Mouse (Mus musculus): Measurements from ENCODE around the gene Rac2.

The Rac2 gene

DNA sequence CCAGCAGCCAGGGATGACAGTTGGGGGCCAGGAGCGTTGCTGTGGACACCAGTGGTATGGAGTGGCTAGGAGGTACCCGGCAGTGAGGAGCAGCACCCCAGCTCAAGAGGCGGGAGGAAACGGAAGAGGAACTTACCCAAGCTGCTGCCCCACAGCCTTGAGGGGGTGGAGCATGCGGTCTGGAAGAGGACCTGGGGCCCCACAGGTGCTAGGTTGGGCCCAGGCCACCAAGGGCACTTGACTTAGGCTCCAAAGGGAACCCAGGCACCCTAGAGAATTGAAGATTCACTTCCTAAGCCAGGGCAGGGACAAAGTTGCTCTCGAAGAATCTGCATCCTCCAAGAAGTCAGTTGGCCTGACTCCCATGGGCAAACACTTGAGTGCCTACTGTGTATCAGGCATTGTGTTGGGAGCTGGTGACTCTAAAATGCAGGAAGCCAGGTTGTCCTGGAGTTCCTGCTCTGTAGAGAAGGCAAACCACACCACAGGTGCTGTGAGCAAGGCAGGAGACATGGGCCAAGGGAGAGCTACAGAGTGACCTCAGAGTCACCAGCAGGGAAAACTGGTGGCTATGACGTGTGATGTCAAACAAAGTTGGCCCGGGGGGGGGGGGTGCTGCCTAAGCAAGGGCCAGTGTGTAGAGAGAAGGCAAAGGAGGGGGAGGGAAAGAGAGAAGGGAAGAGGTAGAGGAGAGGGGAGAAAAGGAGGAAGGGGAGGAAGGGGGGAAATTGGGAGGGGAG lies at the start of gene Rac2:
TSS of gene Rac2 (minus strand) at position 126 of the 740 bp plus-strand sequence.
- in situ Hi-C loops (cut with MboI, MseI): no loop called here

DNA sequence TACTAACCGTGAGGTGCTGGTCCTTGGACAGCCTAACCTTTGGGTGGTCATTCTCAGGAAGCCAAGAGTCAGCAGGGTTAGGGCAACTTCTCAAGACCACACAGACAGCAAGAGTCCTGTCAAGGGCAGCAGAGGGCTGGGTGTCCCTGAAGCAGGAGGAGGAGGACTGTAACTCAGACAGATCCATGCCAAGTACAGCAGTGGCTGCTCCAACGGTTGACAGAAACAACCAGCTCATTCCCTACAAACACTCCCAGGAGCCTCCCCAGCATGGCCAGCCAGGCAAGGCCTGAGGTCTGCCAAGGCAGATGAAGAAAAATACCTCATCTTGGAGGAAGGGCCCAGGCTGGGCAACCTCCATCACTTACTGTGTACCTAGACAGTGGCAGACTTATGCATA lies 44.4 kb upstream of the Rac2 start:
- in situ Hi-C loops (cut with MboI, MseI): no loop called here

DNA sequence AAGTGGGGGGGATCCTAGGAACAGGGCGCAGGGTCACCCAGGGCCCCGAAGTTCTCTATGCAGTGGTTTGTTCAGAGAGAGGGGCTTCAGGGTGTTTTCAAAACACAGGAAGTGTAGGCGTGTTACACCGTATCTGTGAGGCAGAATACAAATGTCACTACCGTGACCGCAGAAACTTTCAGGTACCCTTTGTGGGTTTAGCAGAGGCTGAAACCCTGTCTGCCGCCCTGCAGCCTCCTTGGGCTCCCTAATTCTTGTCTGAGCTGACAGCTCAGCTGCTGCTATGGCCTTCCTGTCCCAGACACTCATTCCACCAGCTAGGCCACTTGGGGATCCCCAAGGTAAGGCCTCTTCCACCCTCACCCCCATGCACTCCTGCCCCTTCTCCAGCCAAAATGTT lies 42.0 kb upstream of the Rac2 start:
- in situ Hi-C loops (cut with MboI, MseI): no loop called here

DNA sequence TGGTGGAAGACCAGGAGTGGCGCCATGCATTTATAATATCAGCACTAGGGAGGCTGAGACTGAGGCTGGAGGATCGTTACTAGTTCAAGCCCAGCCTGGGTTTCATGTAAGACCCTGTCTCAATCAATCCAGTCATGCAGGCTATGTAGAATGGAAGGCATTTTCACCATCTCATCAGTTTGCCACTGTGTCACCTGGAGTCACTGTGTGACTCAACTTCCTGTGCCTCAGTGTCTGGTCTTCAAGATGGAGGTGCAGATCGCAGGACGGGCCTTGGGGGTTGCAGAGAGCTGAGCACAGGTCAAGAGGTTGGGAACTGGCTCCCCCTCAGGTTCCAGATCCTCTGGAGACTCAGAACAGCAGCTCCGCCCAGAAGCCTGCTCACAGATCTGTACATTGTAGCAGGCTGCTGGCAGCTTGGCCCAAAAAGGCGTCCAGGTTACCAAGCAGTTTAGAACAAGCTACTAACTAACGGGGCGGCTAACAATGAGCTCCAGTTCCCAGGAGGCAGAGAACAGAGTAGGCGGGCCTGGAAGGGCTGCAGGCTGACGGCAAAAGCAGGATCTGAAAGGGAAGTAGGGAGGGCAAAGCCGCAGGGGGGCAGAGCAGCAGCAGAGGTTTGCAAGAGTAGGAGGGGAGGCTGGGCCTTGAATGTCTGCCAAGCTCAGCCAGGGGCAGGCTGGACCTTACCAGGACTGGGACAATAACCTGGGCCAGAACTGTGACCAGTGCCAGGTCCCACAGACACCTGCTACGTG lies 38.3 kb upstream of the Rac2 start:
- in situ Hi-C loops (cut with MboI, MseI): no loop called here

DNA sequence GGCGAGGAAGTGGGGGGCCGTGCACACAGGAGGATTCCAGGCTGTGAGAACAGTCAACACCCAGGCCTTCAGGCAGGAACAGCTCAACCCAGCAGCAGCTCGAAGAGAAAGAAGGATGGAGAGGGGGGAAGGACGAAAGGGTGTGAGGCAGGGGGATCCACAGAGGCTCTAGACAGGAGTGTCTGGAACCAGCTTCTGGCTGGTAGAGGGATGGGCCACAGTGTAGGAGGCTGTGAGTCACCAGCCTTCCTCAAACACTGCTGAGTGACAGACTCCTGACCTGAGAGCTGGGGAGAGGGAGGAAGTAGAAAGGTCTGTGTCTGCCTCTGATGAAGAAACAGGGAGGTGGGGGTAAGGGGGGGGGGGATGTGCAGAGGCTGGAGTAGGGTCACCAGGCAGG lies 34.9 kb upstream of the Rac2 start:
- in situ Hi-C loops (cut with MboI, MseI): loop anchor here in 1 of 2 experiments (10.0 kb wide), 1 partner anchor 737 kb away; the partner anchor contains the start of gene Maff

DNA sequence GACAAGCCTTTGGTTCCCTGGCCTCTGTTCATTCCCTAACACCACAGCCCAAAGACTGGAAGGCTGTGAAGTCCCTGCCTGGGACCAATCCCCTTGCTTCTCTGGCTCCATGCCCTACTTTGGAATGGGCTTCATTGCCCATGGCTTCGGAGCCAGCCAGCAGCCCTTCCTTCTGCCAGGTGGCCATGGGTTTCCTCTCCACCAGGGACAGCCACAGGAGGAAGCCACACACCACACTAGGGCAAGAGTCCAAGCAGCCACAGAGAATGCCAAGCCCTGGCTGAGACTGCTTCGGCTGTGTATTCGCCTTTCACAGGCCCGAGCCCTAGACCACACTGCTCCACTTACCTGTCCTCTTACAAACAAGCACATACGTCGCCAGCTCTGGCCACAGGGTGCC lies 33.5 kb upstream of the Rac2 start:
- in situ Hi-C loops (cut with MboI, MseI): loop anchor here in 1 of 2 experiments (10.0 kb wide), 1 partner anchor 739 kb away; the partner anchor contains the start of gene Maff

DNA sequence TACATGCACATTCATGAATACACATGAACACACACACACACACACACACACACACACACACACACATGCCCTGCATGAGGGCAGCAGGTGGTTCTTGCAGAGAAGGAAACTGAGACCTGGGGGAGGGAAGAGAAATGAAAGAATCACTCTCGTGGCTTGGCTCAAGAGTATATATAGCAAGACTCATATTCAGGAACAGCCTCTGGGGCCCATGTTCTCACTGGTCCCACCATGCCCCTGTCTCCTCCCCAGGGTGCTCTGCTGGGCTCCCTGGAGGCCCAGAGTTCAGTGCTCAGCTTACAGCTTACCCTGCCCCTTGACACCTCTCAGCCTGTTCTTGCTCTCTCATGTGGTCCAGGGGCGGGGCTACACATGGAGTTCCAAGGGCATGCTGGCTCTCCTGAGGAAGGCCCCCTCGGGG lies 32.8 kb upstream of the Rac2 start:
- in situ Hi-C loops (cut with MboI, MseI): loop anchor here in 1 of 2 experiments (10.0 kb wide), 1 partner anchor 739 kb away; the partner anchor contains the start of gene Maff

DNA sequence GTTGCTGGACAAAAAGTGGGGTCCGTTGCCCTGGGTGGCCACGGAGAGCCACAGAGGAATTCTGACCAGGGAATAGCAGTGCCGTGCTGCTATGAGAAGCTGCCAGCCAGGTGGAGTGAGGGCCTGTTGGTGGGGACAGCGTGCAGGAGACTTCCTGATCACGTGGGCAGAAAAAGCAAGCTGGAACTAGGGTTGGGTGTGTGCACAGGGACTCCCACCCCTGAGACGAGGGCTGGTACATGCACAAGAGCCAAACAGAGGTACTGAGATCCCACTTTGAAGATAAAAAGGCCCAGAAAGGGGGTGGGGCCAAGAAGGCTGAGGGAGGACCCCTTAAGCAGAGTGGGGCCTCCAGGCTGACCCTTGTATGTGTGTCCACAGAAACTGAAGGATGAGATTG lies 31.7 kb upstream of the Rac2 start:
- in situ Hi-C loops (cut with MboI, MseI): loop anchor here in 1 of 2 experiments (10.0 kb wide), 1 partner anchor 741 kb away; the partner anchor contains the start of gene Maff

DNA sequence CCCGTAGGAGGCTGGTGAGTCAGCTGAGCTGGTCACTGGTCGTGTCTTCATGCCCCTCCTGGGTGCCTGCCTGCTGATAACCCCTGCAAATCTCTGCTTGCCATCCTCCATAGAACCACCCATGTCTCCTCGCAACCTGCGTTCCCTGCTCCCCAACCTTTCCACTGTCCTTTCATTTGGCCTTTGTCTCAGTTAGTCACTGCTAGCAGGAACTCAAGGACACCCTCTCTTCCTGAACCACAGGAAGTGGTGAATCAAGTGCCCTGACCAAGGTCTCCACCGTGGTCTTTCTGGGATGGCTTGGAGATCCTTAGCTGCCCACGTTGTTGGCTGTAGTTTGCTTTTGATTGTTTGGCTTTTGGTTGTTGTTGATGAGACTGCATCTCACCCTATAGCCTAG lies 28.6 kb upstream of the Rac2 start:
- in situ Hi-C loops (cut with MboI, MseI): loop anchor here in 1 of 2 experiments (10.0 kb wide), 1 partner anchor 744 kb away; the partner anchor contains the start of gene Maff

DNA sequence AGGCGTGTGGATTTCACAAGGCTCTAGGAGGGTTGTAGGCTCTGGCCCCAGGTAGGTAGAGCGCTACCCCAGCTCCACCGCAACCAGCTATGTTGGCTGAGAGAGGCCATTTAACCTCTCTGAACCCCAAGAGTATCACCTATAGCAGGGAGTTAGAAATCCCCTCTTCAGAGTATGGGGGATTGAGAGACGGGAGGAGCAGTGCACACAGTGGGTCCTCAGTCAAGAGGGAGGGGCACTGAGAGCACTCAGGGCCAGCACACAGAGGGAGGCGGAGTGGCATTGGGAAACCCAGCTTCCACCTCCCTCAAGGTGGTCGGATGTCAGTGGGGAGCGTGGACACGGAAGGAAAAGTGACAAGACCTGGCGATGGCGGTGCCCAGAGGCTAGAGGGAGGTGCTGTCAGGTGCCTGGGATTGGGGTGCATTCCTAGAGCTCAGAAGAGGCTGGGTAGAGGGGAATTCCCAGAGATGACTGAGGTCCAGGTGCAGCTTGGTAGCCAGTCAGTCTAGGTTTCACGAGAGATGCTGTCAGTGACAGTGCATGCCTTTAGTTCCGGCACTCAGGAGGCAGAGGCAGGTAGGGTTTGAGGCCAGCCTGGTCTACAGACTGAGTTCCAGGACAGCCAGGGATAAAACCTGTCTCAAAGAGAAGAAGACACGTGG lies 27.1 kb upstream of the Rac2 start:
- in situ Hi-C loops (cut with MboI, MseI): loop anchor here (10.0 to 25.0 kb wide), 5 partner anchors 635 to 1988 kb away; partner anchors contain the start of gene Maff (in 1 of the 2)

DNA sequence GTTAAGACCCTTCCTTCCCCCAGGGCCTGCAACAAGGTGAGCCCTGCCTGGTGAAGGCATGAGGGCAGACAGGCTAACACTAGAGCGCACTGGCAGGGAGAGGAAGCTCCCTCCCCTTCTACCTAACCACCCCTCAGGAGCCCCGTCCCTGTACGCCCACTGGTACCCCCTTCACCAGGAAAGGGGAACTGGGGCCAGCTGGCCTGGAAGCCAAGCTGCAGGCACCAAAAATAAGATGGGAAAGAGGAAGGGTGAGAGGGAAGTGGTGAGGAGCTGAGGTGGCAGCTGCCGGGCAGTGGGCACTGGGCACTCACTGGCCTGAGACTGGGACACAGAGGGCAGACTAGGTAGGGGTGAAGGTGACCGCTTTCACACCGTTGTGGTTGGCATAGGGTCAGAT lies 26.5 kb upstream of the Rac2 start:
- in situ Hi-C loops (cut with MboI, MseI): loop anchor here (10.0 to 25.0 kb wide), 4 partner anchors 636 to 1988 kb away; no protein-coding TSS in a partner anchor

DNA sequence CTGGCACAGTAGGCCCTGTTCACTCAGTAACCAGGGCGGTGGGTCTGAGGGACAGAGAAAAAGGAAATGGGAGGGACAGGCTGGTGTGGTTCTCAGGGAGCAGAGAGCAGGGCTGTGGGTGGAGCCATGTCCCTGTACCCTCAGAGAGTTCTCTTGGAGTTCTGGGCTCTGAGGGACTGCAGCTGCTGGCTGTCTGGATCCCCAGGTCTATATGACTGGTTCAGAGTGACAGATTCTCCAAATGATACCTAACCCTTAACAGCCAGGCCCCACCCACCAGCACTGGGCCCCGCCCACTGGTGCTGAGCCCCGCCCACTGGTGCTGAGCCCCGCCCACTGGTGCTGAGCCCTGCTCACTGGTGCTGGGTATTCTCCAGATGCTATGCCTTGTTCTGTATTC lies 25.1 kb upstream of the Rac2 start:
- in situ Hi-C loops (cut with MboI, MseI): loop anchor here (10.0 to 25.0 kb wide), 4 partner anchors 637 to 1990 kb away; no protein-coding TSS in a partner anchor

DNA sequence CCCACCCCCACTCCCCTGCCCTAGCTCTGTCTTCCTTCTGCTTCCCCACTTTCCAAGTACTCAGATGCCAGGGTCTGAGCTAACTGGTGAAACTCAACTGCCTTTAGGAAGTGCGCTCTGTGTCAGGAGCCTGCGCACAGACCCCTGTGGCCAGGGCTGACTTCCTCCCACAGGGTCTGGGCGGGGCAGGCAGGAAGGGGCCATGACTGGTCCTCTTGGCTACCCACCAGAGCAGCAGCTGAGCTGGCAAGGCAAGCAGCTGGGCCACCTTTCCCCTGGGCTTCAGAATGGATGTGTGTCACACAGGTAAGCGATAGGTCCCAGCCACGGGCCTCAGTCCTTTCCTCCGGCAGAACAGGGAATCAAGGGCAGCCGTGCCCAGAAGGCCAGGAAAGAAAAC lies 24.3 kb upstream of the Rac2 start, which contains the start of gene Cyth4:
TSS of gene Cyth4 (plus strand) at position 134 of the 400 bp plus-strand sequence.
- in situ Hi-C loops (cut with MboI, MseI): loop anchor here (10.0 to 25.0 kb wide), 4 partner anchors 638 to 1990 kb away; no protein-coding TSS in a partner anchor

DNA sequence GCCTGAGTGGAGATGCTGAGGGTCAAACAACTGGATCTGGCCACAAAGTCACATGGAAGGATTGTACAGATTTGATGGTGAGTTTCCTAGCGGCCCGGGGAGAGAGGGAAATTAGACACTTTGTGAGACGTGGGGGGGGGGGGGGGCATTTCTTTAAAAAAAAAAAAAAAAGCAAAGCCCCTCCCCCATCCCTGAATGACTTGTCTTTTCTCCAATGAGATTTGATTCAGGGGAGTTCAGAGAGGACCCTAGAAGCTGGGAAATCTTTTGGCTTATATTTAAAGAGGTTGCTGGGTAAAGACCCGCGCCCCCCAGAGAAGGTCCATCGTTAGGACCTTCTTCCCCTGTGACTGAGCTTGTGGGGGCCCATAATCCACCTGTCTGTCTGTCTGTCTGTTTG lies 23.9 kb upstream of the Rac2 start:
- in situ Hi-C loops (cut with MboI, MseI): loop anchor here (10.0 to 25.0 kb wide), 4 partner anchors 638 to 1991 kb away; no protein-coding TSS in a partner anchor

DNA sequence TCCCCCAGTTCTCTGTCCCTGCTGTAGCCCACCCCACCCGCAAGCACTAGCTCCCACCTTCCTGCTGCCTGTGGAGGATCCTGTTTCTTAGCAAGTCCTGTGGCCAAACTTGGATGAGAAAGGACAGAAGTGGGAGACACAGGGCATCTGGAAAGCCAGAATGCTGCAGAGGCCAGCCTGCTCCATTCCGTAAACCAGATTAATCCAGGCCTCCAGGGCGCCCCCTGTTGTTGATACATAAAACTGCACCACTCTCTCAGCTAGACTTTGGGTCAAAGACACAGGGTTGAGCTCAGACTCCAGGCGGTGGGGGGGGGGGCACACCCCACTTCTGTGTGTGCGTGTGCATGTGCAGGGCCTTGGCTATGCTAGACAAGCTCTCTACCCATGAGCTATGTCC lies 22.9 kb upstream of the Rac2 start:
- in situ Hi-C loops (cut with MboI, MseI): loop anchor here (10.0 to 25.0 kb wide), 4 partner anchors 639 to 1992 kb away; no protein-coding TSS in a partner anchor

DNA sequence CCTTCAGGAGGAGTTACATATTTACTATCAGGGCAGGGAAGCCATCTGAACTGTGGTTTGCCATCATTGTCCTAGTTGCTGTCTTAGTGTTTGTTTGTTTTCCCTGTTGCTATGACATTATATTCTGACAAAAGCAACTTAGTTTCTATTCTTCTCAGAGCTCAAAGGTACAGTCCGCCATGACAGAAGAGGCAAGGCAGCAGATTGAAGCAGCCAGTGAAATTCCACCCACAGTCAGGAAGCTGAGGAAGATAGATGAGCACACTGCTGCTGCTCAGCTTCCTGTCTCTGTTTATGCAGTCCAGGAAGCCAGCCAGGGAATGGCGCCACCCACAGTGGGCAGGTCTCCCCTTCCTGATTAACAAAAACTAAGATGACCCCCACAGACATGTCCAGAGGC lies 22.2 kb upstream of the Rac2 start:
- in situ Hi-C loops (cut with MboI, MseI): loop anchor here (10.0 to 25.0 kb wide), 4 partner anchors 640 to 1992 kb away; no protein-coding TSS in a partner anchor

DNA sequence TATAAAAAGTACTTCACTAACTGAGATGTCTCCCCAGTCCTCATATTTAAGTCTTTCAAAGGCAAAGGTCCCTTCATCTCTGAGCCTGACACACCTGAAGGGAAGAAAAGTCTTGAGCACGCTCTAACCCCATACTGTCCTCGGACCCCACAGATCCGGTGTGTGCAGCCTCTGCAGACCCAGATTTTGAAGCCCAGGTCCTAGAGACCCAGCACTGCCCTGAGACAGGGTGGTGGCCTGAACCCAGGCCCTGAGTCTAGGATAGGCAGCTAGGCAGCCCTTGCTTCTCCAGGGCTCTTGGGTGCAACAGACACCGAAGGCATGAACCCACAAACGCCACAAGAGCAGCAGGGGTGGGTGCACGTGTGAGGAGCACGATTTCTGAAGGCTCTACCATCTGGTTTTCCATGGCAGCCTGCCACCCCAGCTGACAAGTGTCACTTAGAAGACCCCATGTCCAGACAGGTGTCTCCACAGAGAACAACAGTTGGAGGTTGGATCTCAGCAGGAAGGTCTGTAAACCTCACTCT lies 21.4 kb upstream of the Rac2 start:
- in situ Hi-C loops (cut with MboI, MseI): loop anchor here (10.0 to 25.0 kb wide), 4 partner anchors 641 to 1993 kb away; no protein-coding TSS in a partner anchor

DNA sequence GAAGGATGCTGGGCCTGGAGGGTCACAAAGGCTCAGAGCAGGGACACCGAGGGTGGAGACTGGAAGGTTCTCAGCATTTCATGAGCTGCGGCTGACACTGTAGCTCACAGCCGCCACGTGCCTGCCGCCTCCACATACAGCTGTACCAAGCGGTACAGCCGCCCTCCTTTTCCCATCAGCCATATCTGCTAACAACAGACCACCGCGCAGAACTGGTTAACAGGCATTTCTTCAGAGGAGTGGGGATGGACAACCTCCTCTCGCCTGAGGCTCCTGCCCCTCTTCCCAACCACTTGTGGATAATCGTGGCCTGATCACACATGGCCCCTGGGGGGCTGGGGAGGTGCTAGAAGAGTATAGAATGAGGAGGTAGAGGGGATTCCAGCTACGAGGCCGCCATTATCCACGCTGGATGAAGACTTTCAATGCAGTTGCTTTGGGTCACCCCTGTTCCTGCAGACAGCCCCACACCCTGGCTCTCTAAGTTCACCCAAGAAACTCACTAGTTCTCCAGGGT lies 19.9 kb upstream of the Rac2 start:
- in situ Hi-C loops (cut with MboI, MseI): loop anchor here (10.0 to 25.0 kb wide), 4 partner anchors 642 to 1995 kb away; no protein-coding TSS in a partner anchor

DNA sequence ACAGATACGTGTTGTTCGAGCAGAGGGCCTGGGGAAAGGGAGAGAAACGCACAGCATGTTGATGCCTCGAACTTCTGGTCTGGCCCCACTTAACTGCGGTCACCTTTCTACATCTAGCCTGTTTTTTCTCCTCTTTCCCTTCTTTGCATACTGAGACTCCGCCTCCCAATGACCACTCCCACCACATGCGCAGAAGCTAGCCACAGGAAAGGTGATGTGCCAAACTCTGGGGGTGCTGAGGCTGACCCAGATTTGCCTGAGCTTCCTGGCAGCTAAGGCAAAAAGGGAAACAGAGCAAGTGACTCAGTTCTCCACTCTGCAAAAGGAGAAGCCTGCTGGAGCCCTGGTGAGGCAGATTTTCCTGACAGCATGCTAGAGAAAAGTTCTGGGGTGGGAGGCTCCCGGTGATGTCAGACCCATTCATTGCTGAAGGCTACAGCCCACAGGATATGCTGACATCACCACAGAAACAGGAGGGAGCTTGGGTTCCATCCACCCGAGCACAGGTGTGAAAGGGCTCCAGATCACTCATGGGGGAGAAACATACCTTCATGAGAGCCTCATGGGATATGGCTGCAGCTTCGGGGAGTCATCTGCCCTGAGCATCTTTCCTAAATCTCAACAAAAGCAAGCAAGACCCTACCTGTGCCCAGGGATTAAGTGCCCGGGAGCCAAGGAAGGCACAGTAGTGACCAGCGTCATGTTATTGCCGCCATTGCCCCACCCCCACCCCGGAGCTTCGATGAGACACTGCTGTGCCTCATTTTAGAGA lies 19.3 kb upstream of the Rac2 start:
- in situ Hi-C loops (cut with MboI, MseI): loop anchor here (10.0 to 25.0 kb wide), 4 partner anchors 643 to 1995 kb away; no protein-coding TSS in a partner anchor

DNA sequence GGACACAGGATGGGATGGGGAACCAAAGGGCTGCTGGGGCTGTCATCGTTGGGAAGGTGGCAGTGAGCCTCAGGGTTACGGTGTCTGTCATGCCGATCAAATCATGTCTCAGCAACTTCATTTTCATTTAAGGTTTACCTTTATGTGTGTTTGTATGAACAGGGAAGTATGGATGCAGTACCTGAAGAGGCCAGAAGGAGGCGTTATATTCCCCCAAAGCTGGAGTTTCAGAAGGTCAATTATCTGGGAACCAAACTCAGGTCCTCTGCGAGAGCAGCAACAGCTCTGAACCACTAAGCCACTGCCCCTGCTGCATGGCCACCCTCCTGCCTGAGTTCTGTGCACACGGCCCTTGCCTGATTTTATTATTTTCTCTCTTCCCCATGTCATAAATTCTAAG lies 18.2 kb upstream of the Rac2 start:
- in situ Hi-C loops (cut with MboI, MseI): loop anchor here (10.0 to 25.0 kb wide), 4 partner anchors 644 to 1997 kb away; no protein-coding TSS in a partner anchor
